Mouse (Mus musculus): ENCODE measurements at regions not wholly inside any gene's neighbourhood (a gene's known extent, or its start where the extent isn't known, plus 50 kb on each side); places are given as distances from the start of the nearest gene placed in this dataset.

DNA sequence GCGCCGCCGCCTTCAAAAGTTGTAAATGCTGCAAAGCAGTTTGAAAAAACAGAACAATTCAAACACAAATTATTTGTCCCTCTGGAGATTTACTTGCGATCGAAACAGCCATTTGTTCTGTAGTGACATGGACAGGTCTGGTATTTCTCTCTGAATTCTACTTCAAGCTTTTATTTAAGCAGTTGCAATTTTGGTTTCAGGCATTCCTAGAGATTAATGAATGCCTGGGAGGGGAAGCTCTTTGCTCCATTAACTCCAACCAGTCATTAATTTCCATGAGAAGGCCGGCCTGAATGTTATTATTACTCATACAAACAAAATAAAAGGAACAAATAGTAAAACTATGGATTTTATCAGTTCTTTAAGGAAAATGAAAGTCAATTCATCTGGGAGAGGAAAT is 1327.8 kb upstream of the Flrt2 start:
- no peak overlapping the region for H3K9ac ChIP-seq (replicated peaks)
- no peaks in the 10 kb centered on the region for H3K27me3 ChIP-seq
- no peak overlapping the region for H3K4me3 ChIP-seq
- WGBS = 48% methylated on average over 6 of the region's 6 CpGs
- H3K4me1 ChIP-seq = no peaks in the 10 kb centered on the region
- H3K9me3 ChIP-seq = no peaks in the 10 kb centered on the region
- no peak overlapping the region for H3K4me2 ChIP-seq (replicated peaks)
- no peak for ATAC-seq (replicated peaks)
- H3K36me3 ChIP-seq = no peaks in the 10 kb centered on the region
- no peak overlapping the region for H3K27ac ChIP-seq (replicated peaks)

DNA sequence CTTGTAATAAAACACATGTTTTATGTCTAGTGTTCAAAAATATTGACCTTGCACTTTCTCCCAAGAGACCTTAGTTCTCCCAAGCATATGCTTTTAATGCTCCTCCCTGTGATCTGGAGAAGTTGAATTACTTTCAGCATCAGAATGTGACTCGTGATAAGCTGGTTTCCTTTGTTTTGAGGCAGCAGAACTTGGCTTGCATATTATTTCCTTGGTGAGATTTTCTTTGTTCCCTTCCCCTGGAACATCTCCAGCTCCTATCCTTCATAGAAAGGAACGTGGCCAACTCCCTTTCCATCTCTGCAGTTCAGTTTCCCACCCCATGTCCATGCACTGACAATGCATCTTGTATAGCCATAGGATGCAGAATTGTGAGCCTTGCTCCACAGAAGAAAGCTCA is 1292.0 kb upstream of the Flrt2 start:
- Histone ChIP-seq H3K9me3 (no peaks in the 10 kb centered on the region), H3K27me3 (no peaks in the 10 kb centered on the region), H3K4me1 (no peaks in the 10 kb centered on the region), H3K4me3 (no peak overlapping the region), H3K9ac (replicated peaks) (no peak overlapping the region), H3K27ac (replicated peaks) (no peak overlapping the region), H3K4me2 (replicated peaks) (no peak overlapping the region), H3K36me3 (no peaks in the 10 kb centered on the region)
- WGBS = 37% methylated on average over 2 of the region's 2 CpGs
- no peak for ATAC-seq (replicated peaks)

DNA sequence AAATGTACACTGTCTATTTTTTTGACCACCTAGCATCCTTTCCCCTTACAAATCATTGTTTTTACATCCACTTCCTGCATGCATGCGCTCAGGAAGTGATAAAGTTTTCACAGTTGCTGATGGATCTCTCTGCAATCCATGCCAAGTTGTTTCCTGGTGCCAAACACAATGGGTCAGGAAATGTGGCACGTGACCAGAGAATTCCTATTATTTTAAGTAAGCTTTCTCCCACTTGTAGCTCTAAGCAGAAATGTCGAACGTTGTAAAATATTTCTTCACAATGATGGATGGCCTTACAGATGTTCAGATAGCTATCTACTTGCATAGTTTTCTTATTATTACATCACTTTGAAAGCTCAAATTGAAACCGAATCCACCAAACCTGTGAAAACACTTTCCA is 1271.1 kb upstream of the Flrt2 start:
- Histone ChIP-seq H3K4me1 (no peaks in the 10 kb centered on the region), H3K9me3 (no peaks in the 10 kb centered on the region), H3K27ac (replicated peaks) (no peak overlapping the region), H3K4me2 (replicated peaks) (no peak overlapping the region), H3K9ac (replicated peaks) (no peak overlapping the region), H3K27me3 (no peaks in the 10 kb centered on the region), H3K36me3 (no peaks in the 10 kb centered on the region), H3K4me3 (no peak overlapping the region)
- no peak for ATAC-seq (replicated peaks)
- 83% methylated on average over 5 of the region's 5 CpGs for WGBS

DNA sequence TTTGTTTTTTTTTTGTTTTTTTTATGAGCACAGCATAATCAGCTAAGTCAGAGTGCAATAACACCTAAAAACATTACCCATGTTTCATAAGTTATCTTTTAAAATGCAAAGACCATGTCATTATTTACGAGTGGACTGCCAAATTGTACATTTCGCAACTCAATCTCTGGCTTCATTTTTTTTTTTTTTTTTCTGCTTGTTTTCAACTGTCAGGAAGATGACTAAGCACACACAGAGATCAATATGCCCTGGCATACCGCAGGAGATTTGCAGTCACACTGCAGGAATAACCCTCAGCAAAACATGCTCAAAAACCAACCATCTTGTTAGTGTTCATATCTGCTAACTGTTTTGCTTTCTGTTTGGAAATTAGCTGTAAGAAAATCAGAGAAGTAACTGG is 1270.3 kb upstream of the Flrt2 start:
- Histone ChIP-seq H3K27ac (replicated peaks) (no peak overlapping the region), H3K27me3 (no peaks in the 10 kb centered on the region), H3K36me3 (no peaks in the 10 kb centered on the region), H3K9me3 (no peaks in the 10 kb centered on the region), H3K4me2 (replicated peaks) (no peak overlapping the region), H3K4me3 (no peak overlapping the region), H3K4me1 (no peaks in the 10 kb centered on the region), H3K9ac (replicated peaks) (no peak overlapping the region)
- 87% methylated on average over 3 of the region's 3 CpGs for WGBS
- ATAC-seq (replicated peaks) = no peak

DNA sequence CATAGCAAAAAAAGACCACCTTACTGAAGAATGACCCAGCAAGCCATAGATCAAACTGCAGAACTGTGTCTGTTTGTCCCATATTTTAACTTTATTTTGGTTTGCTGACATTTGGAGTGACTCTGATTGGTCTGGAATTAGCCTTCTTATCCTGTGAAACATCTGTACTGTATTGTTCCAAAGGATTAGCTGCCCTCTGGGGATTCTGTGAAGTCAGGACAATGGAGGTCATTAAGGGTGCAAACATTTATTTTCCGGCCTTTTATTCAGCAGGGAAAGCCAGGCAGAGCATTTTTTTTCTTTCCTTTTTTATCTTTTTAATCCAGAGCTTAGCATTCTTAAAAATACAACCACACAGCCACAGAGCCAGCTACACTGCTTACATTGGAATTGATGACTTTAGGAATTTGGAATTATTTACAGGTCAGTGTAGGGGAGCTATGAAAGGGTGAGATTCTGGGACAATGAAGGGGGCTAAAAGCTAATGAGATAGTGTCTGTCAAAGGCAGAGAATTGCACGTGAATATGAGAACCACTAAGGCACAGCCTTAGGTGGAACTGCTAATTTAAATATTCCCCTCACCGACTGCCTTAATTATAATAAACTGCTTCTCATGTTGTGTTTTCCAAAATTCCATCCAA is 1267.6 kb upstream of the Flrt2 start:
- H3K27me3 ChIP-seq = no peaks in the 10 kb centered on the region
- no peak overlapping the region for H3K27ac ChIP-seq (replicated peaks)
- ATAC-seq (replicated peaks) = no peak
- WGBS = 2% methylated on average over 3 of the region's 3 CpGs
- no peaks in the 10 kb centered on the region for H3K36me3 ChIP-seq
- H3K4me1 ChIP-seq = no peaks in the 10 kb centered on the region
- H3K9me3 ChIP-seq = no peaks in the 10 kb centered on the region
- no peak overlapping the region for H3K4me3 ChIP-seq
- no peak overlapping the region for H3K4me2 ChIP-seq (replicated peaks)
- H3K9ac ChIP-seq (replicated peaks) = no peak overlapping the region

DNA sequence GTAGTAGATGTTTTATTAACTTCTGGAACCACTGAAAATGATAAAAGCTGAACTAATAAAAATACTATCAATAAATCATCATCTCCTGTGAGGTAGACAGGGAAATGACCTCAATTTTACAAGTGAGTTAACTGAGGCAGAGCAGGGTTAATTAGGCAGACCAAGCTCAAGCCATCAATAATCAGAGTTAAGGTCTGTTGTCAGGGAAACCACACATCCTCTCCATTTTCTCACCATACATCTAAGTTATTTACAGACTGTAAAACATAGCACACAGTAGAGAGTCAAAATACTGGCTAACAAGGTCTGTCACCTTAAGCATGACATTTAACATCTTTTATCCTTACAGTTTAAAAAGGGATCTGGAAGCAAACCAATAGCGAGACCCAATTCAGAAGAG is 1242.5 kb upstream of the Flrt2 start:
- 92% methylated on average over 1 of the region's 1 CpGs for WGBS
- no peak for ATAC-seq (replicated peaks)
- H3K36me3 ChIP-seq = no peaks in the 10 kb centered on the region

DNA sequence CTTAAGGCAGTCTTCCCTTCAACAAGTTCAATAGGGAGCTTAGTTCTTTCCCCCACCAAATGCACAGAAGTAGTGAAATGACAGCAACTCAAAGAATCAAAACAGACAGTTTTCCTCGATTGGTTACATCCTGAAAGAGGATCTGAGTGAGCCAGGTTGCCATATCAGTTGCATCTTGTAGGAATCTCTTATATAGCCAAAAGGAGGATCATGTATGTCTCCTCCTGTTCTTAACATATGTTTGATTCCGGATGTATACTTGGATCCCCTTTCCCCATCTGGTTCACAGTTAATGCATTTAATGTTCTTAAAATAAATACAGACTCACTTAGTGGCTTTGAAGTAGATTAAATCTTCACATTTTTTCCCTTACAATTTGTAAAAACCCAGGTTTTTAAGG is 1224.0 kb upstream of the Flrt2 start:
- Histone ChIP-seq H3K9me3 (no peaks in the 10 kb centered on the region), H3K9ac (replicated peaks) (no peak overlapping the region), H3K4me1 (no peaks in the 10 kb centered on the region), H3K4me2 (replicated peaks) (no peak overlapping the region), H3K4me3 (no peak overlapping the region), H3K27ac (replicated peaks) (no peak overlapping the region), H3K27me3 (no peaks in the 10 kb centered on the region), H3K36me3 (no peaks in the 10 kb centered on the region)
- no peak for ATAC-seq (replicated peaks)
- 58% methylated on average over 2 of the region's 2 CpGs for WGBS

More for the DNA sequence above, 1242.5 kb upstream of the Flrt2 start:
- Histone ChIP-seq H3K9me3 (no peaks in the 10 kb centered on the region), H3K27ac (replicated peaks) (no peak overlapping the region), H3K4me2 (replicated peaks) (no peak overlapping the region), H3K27me3 (no peaks in the 10 kb centered on the region), H3K4me3 (no peak overlapping the region), H3K9ac (replicated peaks) (no peak overlapping the region), H3K4me1 (no peaks in the 10 kb centered on the region)

DNA sequence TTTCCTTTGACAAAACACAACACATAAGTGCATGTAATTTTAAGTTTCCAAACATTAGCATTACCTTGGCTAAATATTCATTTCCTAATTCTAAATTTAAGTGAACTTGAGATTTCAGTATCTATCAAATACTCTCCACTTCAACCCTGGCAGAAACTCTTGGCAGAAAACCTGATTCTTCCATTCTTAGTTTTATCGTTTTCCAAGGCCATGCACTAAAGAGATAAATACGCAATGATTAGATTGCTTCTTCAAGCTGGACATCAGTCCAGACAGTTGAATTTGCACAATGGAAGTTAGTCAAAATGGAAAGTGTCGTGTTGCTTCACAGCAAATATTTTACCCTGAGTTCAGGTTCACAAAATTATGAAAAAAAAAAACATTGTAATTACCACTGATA is 1223.4 kb upstream of the Flrt2 start:
- H3K27ac ChIP-seq (replicated peaks) = no peak overlapping the region
- H3K36me3 ChIP-seq = no peaks in the 10 kb centered on the region
- ATAC-seq (replicated peaks) = no peak
- no peaks in the 10 kb centered on the region for H3K4me1 ChIP-seq
- no peaks in the 10 kb centered on the region for H3K27me3 ChIP-seq
- WGBS = 80% methylated on average over 3 of the region's 3 CpGs
- no peak overlapping the region for H3K4me2 ChIP-seq (replicated peaks)
- H3K4me3 ChIP-seq = no peak overlapping the region
- H3K9ac ChIP-seq (replicated peaks) = no peak overlapping the region
- H3K9me3 ChIP-seq = no peaks in the 10 kb centered on the region

DNA sequence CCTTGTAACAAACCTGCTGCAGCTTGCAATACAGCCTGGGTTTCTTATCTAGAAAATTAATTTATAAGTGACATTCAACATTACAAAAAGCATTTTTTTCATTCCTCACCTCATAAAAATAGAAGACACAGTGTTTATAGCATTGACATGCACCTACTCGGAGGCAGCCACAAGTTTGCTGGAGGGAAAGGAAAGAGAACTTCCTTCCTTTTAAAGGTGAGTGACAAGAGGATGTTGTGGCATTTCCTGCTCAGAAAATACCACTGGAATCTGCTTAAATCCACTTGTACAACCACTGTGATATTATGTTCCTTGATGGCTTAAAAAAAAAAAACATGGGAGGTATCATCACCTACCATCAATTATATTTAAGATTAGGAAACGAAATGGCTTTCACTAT is 1222.2 kb upstream of the Flrt2 start:
- Histone ChIP-seq H3K27me3 (no peaks in the 10 kb centered on the region), H3K36me3 (no peaks in the 10 kb centered on the region), H3K27ac (replicated peaks) (no peak overlapping the region), H3K9me3 (no peaks in the 10 kb centered on the region), H3K4me2 (replicated peaks) (no peak overlapping the region), H3K4me3 (no peak overlapping the region), H3K9ac (replicated peaks) (no peak overlapping the region), H3K4me1 (no peaks in the 10 kb centered on the region)
- no peak for ATAC-seq (replicated peaks)
- WGBS = 88% methylated on average over 2 of the region's 2 CpGs

DNA sequence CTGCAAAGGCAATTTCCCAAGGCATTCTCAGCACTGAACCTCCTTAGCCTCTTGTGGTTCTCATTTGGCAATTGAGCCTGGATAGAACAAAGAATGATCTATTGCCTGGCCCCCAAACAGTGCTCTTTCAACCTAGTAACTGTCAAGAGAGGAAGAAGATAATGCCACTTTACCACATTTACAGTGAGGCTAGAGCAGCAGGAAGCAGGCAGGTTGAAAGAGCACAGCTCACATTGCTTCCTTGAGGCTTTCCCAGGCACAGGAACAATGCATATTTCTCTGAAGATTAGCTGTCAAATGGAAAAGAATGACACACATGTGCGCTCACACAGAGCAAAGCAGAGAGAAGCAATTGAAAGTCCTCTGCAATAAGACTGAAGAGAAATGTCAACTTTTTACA is 1221.0 kb upstream of the Flrt2 start:
- no peak overlapping the region for H3K27ac ChIP-seq (replicated peaks)
- ATAC-seq (replicated peaks) = no peak
- no peaks in the 10 kb centered on the region for H3K36me3 ChIP-seq
- H3K4me1 ChIP-seq = no peaks in the 10 kb centered on the region
- H3K9me3 ChIP-seq = no peaks in the 10 kb centered on the region
- no peak overlapping the region for H3K4me2 ChIP-seq (replicated peaks)
- no peak overlapping the region for H3K9ac ChIP-seq (replicated peaks)
- H3K4me3 ChIP-seq = no peak overlapping the region
- 53% methylated on average over 1 of the region's 1 CpGs for WGBS
- H3K27me3 ChIP-seq = no peaks in the 10 kb centered on the region

DNA sequence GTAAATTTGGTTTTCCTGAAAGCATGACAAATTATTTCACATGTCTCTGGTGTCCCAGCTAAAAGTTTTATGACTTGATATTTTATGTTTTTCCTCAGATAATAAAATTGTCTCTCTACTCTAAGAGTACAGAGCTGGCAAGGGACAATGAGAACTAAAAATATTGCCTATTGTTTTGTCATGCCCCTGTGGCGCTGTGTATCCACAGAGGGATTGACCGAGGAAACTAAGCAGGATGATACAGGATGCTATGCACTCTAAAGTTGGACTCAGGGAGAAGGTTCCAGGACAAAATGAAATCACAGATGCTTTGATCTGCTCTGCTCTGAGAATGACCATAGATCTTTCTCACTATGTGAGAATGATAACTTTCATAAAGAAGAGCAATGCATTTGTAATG is 1203.3 kb upstream of the Flrt2 start:
- 84% methylated on average over 2 of the region's 2 CpGs for WGBS
- no peaks in the 10 kb centered on the region for H3K36me3 ChIP-seq
- H3K4me2 ChIP-seq (replicated peaks) = no peak overlapping the region
- no peak for ATAC-seq (replicated peaks)
- no peaks in the 10 kb centered on the region for H3K9me3 ChIP-seq
- no peak overlapping the region for H3K9ac ChIP-seq (replicated peaks)
- no peak overlapping the region for H3K27ac ChIP-seq (replicated peaks)
- no peaks in the 10 kb centered on the region for H3K27me3 ChIP-seq
- H3K4me1 ChIP-seq = no peaks in the 10 kb centered on the region
- no peak overlapping the region for H3K4me3 ChIP-seq

DNA sequence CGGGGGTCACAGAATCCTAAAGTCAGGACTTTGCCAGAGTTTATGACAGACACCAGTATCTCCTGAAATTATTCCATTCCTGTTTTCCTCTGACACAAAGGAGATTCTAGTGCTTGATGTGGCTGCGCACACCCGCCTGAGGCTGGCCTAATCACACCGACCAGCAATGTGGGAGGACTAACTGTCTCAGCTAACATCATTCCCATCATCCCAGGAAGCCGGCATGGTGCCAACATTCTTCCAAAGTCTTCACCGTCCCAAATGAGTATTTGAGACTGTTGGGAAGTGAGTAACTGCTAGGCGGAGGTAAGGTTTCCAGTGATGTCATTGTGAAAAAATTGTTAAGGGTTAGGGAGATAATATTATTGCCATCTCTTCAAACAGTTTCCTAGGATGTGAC is 1183.9 kb upstream of the Flrt2 start:
- Histone ChIP-seq H3K27ac (replicated peaks) (no peak overlapping the region), H3K4me1 (0 out of 2 replicates have a peak, but pooled peaks cover 3% of the 10 kb centered on the region), H3K36me3 (no peaks in the 10 kb centered on the region), H3K4me3 (no peak overlapping the region), H3K9ac (replicated peaks) (no peak overlapping the region), H3K27me3 (no peaks in the 10 kb centered on the region), H3K9me3 (no peaks in the 10 kb centered on the region), H3K4me2 (replicated peaks) (no peak overlapping the region)
- WGBS = 43% methylated on average over 7 of the region's 7 CpGs
- no peak for ATAC-seq (replicated peaks)

DNA sequence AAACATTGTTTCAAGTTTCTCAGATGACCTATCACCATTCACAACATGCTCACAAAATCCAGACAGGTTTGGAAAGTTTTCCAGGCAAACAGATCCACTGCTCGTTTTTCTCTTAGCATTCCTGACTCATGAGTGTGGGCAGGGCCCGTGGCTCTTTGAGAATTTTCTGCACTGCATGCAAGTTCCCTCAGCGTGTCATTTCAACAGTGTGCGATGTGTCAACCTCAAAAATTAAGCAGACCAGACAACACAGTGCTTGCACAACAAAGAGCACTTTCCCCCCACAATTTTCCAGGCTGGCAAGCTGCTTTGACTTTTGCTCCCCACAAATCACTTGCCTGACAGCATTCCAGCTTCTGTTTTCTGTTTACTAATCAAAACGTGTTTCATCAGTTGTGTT is 1182.2 kb upstream of the Flrt2 start:
- Histone ChIP-seq H3K27me3 (no peaks in the 10 kb centered on the region), H3K4me2 (replicated peaks) (no peak overlapping the region), H3K4me1 (0 out of 2 replicates have a peak, but pooled peaks cover 3% of the 10 kb centered on the region), H3K9me3 (no peaks in the 10 kb centered on the region), H3K9ac (replicated peaks) (no peak overlapping the region), H3K4me3 (no peak overlapping the region), H3K27ac (replicated peaks) (no peak overlapping the region), H3K36me3 (no peaks in the 10 kb centered on the region)
- 52% methylated on average over 5 of the region's 5 CpGs for WGBS
- no peak for ATAC-seq (replicated peaks)
